Mouse (Mus musculus): ENCODE data around the gene Ppp1r14d.

The Ppp1r14d gene

DNA sequence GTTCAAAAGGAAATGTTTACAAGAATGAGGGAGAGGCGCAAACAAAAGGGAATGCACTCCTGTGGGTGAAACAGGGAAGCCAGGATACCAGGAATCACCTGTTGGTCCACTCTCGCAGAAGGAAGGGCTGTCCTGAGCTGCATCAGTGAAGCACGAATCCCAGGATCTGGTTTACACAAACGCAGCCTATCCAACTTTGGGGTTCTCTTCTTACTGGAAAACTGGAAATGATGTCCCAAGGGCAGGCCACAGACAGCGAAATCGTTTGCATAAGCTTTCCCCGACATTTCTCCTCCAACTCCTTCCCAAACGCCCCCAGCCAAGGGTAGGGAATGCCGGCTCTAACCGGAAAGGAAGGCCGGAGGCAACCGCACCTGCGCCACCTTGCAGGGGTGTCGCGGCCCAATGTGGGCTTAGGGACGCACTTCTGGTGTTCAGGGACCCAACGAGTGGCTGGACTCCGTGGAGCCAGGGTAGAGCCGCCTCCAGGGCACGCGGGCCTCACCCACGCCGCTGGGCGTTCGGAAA, 7.0 kb upstream of the Ppp1r14d start:
- DNase-seq, result no peak

DNA sequence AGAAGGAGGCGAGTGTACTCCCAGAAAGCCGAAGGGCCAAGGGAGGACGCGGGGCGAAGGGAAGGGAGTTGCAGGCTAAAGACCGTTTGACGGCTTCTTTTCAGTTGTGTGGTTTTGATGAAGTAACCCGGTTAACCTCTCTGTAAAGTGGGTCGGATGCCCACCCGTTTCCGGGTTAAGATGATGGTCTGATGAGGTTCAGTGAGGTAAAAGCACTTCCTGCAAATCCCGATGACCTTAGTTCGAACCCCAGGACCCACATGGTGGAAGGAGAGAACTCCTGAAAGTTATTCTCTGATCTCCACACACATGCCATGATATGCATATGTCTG, 20.6 kb downstream of the Ppp1r14d start:
- no peak for DNase-seq

DNA sequence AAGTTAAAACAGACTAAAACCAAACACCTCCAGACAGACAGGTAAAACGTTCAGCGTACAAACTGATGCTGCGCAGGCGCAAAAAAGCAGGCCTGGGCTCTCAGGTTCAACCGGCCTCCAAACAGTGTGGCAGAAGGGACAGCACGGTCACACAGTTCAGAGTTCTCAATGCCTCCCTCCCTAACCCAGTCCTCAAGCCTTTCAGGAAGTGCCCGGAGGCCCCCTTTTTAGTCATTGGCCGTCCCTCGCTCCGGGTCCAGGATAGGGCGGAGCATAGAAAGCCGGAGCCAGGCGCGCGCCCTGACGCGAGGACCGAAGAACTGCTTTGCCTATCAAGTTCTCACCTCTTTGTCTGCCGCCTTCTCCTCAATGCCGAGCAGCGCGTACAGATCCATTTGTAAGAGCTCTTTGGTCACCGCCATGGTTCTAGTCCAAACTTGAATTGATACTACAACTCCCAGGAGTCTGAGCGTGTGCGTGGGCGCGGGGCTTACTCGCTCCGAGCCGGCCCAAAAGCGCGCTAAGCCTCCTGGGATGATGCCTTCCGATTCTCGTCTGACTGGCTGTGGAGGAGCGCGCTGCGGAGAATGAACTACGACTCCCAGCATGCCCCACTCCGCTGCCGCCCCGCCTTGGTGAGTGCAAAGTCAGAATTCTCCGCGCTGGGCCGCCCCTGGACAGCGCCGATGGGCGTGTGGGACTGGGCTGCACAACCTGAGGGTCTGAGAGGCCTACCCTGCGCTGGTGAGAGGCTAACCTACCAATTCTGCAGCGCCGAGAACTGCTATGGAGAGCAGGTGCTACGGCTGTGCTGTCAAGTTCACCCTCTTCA, 21.1 kb downstream of the Ppp1r14d start, which contains the start of the genes Zfyve19 and Dnajc17:
Zfyve19 (plus strand) TSS at position 274 of the 832 bp plus-strand sequence.
Dnajc17 (minus strand) TSS at position 452 of the 832 bp plus-strand sequence.
- peak; percentile 95 for DNase-seq

DNA sequence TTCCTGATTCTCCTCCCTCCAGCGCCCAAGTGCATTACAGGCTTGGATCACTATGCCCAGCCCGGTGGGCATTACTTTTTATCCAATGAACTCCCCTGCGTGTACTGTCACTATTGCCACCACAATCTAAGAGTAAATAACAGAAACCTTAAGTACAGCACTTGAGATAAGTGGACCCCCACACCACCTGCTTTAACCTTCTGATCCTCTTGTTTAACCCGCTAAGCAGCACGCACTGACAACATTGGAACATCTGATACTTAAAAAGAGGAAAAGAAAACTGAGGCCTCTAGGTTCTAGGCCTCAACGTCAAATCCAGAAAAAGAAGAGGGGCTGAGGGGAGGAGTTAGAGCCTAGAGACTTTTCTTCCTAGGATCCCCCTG, 21.8 kb downstream of the Ppp1r14d start:
- peak; percentile 44 for DNase-seq

DNA sequence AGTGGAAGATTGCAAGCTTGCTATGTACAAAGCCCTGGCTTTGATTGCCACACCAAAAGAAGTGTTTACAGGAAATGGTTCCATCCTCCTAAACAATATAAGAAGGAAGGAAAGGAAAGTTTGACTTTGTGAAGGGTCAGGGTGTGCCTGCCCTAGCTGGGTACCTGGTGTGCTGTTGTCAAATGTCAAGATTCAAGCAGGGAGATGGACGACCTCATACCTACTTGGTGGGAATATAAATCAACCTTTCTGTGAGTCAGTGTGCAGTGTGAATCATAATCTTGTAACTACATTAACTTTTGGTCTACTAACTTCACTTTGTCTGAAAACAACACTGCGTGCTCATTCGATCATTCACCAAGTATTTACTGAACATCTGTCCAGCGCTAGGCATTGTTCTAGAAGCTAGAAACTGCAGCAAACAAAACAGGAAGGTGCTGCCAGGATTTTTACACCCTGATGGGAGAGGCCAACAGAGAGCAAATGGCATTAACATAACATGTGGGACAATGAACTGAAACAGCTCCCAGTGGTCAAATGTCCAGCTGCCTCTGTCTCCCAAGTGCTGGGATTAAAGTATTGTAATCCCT, 25.7 kb downstream of the Ppp1r14d start:
- DNase-seq, result no peak

DNA sequence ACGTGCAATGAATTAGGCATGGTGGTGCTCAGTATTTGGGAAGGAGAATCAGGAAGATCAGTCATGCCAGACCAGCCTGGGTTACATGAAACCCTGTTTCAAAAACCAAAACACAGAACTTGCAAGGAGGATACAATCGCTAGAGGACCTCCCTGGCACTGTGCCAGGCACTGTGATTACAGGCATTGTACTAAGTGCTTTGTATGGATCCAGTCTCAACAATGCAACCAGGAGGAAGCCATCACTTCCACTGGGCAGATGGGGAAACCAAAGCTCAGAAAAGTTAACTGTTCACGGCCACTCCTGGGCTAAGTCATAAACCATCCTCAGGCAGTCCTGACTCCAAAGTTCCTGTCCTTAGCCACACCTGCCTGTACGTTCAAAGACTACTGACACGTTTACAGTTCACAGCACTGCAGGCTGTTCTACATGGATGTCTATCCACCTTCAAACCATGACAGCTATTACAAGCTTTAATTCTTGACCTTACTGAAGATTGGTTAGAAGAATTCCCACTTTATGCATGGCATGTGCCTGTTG, 26.7 kb downstream of the Ppp1r14d start:
- no peak for DNase-seq

DNA sequence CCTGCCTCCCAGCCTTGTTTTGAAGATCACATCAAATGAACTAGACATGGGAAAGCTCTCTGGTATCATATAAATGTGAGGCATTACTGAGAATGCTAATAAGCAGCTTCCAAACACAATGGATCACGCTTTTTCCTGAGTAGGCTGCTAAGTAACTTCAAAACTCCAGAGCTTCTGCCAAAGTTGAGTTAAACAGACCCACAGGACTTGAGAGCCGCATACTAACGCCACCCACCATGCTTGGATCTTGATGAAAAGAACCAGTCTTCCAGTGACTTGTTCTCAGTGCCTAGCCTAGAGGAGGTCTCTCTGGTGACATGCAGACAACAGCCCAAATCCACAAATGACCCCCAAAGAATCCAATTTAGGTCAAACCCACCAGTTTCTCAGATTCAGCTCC, 30.8 kb downstream of the Ppp1r14d start:
- no peak for DNase-seq

DNA sequence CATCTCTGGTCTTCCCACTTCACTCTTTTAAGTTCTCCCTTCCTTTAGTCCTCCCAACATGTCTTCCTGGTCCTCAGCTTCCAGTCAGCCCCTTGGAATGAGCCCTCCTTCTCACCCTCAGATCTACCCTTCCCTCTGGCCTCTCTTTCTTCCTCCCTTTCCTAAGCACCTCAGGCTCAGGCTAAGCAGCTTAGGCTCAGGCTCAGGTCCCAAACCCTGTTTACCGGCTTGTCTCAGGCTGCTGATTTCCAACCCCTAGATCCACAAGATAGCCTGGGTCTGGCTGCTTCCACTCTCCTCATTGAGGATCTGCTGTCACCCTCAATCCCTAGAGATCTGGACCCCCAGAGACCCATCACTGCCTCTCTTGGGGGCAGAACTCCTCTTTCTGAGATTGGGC, 31.7 kb downstream of the Ppp1r14d start:
- no peak for DNase-seq

DNA sequence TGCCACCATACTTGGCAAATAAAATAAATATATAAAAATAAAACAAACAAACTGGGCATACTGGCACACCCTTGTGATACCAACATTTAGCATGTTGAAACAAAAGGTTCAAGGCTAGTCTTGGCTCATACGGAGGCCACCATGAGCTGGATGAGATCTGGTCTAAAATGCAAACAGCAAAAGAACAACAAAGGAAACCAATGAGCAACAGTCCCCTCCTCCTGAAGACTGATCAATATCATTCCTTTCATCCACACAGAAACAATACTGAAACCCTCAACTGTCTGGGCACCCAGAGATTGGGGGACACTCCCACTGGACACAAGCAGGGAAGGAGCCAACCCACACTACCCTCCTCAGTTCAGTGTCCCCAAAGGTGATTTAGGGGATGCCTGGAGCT, 32.2 kb downstream of the Ppp1r14d start:
- no peak for DNase-seq

DNA sequence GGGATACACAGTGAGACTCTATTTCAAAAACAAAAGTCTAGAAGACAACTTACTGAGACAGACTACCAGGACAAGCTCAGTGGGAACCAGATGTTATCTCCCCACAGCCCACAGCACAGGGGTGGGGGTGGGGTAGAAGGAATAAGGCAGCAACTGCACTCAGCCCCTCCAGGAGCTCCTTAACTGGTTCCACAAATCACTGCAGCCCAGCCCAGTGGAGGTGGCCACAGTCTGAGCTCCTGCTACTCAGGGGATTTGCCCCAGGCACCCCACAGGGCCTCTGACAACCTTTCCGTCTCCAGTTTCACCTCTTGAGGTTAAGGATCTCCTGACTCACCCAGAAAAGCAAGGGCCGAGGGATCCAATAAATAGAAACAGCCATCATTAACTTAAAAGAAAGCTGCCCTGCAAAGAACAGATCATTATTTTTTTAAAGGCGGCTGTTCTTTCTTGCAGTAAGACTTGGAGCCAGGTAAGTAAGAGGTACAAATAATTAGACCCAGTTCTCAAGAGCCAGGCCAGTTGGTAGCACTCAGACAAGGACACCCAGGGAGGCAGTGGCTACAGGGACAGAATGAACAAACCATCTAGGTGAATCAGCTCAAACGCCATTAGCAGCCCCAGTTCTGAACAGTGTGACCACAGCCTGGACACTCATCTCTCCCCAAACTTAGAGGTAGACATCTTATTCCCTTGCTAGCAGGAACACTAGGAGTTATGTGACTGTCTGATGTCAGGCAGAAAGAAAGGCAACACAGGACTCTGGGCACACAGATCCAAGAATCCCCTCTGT, 33.2 kb downstream of the Ppp1r14d start:
- no peak for DNase-seq

DNA sequence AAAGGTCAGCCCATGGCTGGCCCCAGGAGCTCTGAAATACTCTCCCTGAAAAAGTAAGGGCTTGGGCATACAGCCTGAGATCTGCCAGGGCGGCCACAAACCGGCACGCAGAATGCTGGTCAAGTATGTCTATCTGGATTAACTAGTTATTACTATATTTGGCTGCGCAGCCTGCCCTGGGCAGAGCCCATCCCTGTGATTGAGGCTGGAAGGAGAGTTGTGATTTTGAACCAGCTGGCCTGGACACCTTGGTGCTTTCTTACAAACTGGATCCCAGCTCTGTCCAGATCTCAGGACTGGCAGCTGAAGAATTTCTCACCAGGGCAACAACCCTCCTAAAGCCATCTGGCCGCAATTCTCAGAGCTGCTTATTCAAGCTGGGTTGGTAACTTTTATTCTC, 35.6 kb downstream of the Ppp1r14d start:
- DNase-seq, result no peak

DNA sequence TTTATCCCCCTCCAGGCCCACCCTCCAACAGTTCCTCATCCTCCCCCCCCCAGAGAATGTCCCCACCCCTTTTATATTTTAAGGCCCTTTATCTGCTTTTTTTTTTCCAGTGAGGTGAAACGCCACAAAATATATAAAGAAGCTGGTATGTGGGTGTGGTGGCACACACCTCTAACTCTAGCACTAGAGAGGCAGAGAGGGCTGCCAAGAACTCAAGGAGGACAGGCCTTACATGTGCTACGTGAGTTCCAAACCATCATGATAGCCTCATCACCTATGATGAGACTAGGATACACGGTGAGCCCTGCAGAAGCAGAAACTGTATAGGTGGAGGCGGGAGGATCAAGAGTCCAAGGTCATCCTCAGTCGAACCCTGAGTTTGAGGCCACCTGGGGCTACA, 38.7 kb downstream of the Ppp1r14d start:
- no peak for DNase-seq

DNA sequence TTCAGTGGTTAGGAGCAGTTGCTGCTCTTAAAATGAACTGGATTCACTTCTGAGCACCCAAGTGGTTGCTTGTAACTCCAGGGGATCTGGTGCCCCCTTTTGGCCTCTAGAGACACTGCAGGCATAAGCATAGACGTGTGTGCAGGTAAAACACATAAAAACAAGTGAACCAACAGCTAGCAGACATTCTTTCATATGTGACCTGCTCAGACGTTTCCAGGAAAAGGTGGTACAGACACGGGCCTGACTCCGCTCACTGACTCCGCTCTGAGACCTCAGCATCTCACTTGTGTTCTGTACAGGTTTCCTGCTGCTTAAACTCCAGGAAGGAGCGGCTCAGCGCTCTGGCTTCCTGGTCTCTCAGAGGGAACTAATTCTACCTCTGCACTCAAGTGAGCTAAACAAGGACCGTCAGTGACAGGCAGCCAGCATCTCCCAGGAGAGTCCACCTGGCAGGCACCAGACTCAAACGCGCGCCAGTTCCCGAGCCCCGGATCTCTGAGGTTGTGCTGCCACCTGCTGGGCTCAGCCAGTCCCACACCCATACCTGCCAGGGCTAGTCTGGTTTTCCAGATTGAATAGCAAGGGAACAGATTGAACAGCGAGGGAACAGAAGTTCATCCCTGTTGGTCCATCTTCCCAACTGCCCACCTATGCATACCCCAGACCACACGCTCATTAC, 40.5 kb downstream of the Ppp1r14d start:
- peak; percentile 84 for DNase-seq

DNA sequence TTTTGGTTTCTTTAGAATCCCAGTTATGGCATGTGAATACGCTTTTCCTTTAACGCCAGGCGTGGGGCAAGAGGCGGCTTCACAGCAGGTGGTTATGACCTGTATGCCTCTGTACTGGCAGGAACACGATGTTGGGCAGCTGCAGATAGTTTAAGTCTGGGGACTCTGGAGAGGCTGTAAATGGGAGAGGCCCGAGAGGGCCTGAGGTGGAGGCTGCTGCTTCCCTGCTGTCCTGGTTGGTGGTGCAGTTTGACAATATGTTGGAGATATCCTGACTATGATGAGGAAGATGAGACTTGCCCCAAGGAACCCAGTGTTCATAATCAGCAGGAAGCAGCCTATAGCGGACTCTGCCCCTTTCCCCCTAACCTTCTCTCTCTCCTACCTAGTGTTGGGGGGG, 46.8 kb downstream of the Ppp1r14d start:
- DNase-seq, result no peak

DNA sequence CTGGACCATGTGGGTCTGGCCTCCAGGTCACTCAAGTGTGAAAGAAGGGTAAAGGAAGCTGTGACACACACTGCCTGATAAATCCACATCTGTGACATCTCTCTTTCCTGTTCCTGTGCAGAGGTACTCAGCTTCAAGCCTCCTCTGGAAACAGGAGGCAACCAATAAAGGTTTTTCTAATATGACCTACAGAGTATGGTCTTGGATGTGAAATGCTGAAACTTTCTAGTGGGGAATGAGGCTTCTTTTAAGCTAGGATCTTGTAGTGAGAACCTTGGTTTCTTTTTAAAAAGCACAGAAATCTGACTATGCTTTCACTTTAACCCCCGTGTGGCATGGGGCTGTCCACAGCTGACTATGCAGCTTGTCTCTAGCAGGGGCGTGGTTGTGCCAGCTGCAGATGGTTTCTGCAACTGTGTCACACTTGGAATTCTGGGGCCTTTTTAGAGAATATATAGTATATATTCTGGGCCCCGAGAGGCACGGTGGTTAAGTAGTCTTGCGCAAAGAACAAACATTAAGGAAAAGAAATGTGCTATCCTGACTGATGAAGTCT, 52.2 kb downstream of the Ppp1r14d start:
- no peak for DNase-seq

DNA sequence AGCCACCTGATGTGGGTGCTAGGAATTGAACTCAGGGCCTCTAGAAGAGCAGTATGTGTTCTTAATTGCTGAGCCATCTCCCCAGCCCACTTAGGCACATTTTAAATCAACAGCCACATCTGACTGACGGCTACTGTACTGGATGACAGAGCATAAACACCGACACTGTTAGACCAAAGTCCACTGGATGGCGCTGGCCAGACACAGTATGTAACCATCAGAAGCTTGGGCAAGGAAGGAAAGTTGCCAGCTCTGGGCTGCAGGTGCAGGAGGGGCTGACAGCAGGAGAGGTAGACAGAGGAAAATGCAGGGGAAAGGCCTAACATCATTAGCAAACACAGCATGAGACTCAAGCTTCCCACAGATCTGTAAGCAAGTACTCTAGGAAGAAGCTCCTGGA, 52.9 kb downstream of the Ppp1r14d start:
- no peak for DNase-seq

DNA sequence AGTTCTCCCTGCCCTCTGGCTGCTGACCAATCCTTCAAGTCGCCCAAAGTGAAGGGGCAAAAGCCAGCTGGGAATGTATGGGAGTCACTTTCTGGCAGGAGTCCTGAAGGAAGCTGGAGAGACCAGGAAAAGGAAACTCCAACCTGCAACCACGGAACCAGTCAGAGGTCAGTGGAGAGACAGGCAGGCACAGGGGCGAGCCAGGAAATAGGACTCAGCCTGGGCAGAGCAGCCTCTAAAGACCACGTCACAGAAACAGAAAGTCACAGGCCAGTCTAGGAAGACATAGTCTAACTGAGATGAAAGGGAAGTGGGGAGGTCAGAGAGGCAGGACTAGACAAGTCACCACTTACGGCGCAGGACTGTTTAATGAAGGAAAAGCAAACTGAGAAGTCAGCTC, 54.1 kb downstream of the Ppp1r14d start:
- DNase-seq, result no peak

DNA sequence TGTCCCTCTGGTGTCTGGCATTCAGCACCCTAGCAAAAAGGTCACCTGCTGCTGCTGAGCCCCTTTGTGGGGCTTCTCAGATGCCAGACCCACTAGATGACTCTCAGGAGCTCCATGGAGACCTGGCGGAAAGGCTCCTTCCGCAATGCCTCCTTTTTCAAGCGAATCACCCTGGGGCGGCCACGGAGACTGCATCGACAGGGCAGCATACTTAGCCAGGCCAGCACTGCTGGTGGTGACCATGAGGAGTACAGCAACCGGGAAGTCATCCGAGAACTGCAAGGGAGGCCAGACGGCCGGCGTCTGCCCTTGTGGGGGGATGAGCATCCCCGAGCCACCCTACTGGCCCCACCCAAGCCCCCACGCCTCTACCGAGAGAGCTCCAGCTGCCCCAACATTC, 54.8 kb downstream of the Ppp1r14d start:
- DNase-seq, result no peak

DNA sequence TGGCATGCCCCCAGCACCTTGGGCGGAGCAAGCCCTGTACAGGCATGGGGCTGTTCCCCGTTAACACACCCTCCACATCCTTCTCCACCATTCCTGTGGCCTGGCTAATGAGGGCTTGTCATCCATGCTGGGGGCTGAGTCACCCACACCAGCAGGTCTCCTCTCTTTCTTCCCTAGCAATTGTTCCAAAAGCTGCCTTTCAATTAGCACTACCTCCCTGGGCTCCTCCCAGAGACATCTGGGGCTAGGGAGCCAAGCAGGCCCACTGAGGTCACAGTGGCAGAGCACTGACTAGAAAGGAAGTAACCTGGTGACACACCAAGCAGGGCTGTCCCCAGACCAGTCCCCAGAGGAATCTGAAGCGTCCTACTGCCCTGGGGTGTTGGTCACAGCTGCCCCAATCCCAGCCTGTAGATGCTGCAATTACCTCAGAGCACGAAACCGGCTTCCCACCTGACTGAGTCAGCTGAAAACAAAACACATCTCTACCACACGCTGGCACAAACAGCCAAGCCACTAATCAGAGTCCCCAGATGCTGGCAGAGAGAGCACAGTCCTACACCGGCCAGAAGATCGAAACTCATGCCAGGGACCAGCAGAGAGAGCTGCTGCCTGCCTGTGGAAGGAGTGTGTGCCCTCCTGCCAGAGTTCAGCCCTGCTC, 55.6 kb downstream of the Ppp1r14d start, which contains the start of gene Gm14137:
Gm14137 (plus strand) TSS at position 519 of the 661 bp plus-strand sequence.
- no peak for DNase-seq

DNA sequence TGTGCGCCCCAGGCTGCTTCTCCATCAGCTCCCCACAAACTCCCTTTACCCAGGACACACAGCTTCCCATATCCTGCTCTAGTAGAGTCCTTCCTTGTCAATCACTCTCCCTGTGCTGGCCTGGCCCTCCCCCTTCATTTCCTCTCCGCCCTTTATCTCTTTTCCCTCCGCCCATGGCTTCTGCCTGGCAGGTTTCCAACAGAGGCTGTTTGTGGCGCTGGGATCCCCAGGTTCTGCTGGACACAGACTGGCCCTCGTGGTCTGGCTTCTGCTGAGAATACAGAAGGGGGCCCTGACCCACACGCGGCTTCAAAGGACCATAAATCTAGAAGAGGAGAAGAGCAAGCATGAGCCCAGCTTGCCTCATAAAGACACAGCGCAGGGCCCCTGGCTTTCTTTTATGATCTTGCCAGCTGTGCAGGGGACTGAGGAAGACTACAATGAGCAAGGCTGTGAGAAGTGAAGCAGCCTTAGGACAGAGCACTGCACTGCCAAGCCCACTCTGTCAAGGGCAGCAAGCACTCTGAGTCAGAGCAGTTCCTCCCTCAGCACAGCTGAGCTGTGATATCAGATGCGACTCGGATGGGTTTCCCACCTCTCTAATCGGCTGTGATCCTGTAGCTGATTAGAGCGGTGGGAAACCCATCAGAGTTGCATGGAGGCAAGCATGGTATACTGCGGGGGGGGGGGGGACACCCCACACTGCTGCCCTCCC, 56.7 kb downstream of the Ppp1r14d start:
- no peak for DNase-seq

DNA sequence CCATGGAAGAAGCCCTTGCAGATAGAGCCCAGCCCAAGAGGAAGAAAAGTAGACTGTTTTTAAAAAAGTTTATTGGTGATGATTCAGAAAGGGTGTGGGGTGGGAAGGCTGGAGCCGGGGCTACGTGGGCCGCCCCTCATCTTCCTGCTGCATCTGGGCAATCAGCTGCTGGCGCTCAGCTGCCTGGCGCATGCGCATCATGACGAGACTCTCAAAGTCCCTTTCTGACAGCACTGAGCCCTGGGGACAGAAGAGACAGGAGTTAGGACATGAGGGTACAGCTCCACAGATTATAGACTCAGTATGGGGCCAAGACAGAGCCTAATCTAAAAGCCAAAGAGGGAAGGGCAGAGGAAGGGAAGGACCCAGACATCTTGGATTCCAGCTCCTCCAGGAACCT, 57.3 kb downstream of the Ppp1r14d start:
- DNase-seq, result no peak
